Mouse (Mus musculus): Measurements from ENCODE around the gene Thsd4. TPM values are rescaled to one million over a fixed set of nuclear protein-coding genes. Genes with fewer than 3 reads are reported as not detected.

The Thsd4 gene
- polyA plus RNA-seq, 1 experiment from 2014 or later, result 12.3 TPM

- Histone ChIP-seq H3K36me3 (no peaks in the 10 kb centered on the region), H3K27me3 (0 out of 2 replicates have a peak, but pooled peaks cover 3% of the 10 kb centered on the region), H3K9me3 (no peaks in the 10 kb centered on the region), H3K27ac (no peak overlapping the region), H3K4me1 (peaks cover 4% of the 10 kb centered on the region; the same call in 1 of the 2 replicates), H3K4me3 (no peak overlapping the region), H3K4me2 (replicated peaks) (no peak overlapping the region), H3K9ac (no peak overlapping the region)
- WGBS, result 67% methylated on average over 6 of the region's 6 CpGs
- ATAC-seq (ENCODE audit: insufficient number of reproducible peaks, insufficient read depth, low FRiP score, low TSS enrichment), result no peak
Measured at GRCm38 (mm10) chr9:60218396-60218795, 303.4 kb downstream of the Thsd4 start.

- Histone ChIP-seq H3K4me2 (replicated peaks) (no peak overlapping the region), H3K27ac (no peak overlapping the region), H3K9me3 (no peaks in the 10 kb centered on the region), H3K36me3 (no peaks in the 10 kb centered on the region), H3K27me3 (0 out of 2 replicates have a peak, but pooled peaks cover 3% of the 10 kb centered on the region), H3K9ac (no peak overlapping the region), H3K4me3 (no peak overlapping the region), H3K4me1 (peaks cover 4% of the 10 kb centered on the region; the same call in 1 of the 2 replicates)
- no peak for ATAC-seq (ENCODE audit: insufficient number of reproducible peaks, insufficient read depth, low FRiP score, low TSS enrichment)
- 90% methylated on average over 6 of the region's 6 CpGs for WGBS
Measured at GRCm38 (mm10) chr9:60216029-60216428, 305.8 kb downstream of the Thsd4 start.

- Histone ChIP-seq H3K9ac (no peak overlapping the region), H3K4me2 (replicated peaks) (no peak overlapping the region), H3K27me3 (0 out of 2 replicates have a peak, but pooled peaks cover 3% of the 10 kb centered on the region), H3K36me3 (no peaks in the 10 kb centered on the region), H3K4me1 (no peaks in the 10 kb centered on the region), H3K4me3 (no peak overlapping the region), H3K9me3 (no peaks in the 10 kb centered on the region), H3K27ac (no peak overlapping the region)
- ATAC-seq (ENCODE audit: insufficient number of reproducible peaks, insufficient read depth, low FRiP score, low TSS enrichment), result no peak
- WGBS, result 82% methylated on average over 1 of the region's 1 CpGs
Measured at GRCm38 (mm10) chr9:60213111-60213510, 308.7 kb downstream of the Thsd4 start.

GRCm38 (mm10) chr9:60208843-60209242, 313.0 kb downstream of the Thsd4 start:
- Histone ChIP-seq H3K27ac (no peak overlapping the region), H3K9me3 (no peaks in the 10 kb centered on the region), H3K36me3 (no peaks in the 10 kb centered on the region), H3K4me1 (no peaks in the 10 kb centered on the region), H3K9ac (no peak overlapping the region), H3K27me3 (no peaks in the 10 kb centered on the region), H3K4me2 (replicated peaks) (no peak overlapping the region), H3K4me3 (no peak overlapping the region)
- ATAC-seq (ENCODE audit: insufficient number of reproducible peaks, insufficient read depth, low FRiP score, low TSS enrichment), result no peak
- 88% methylated on average over 1 of the region's 1 CpGs for WGBS

- H3K9ac ChIP-seq, result no peak overlapping the region
- H3K4me2 ChIP-seq (replicated peaks), result no peak overlapping the region
- H3K27me3 ChIP-seq, result no peaks in the 10 kb centered on the region
- no peaks in the 10 kb centered on the region for H3K36me3 ChIP-seq
- no peak for ATAC-seq (ENCODE audit: insufficient number of reproducible peaks, insufficient read depth, low FRiP score, low TSS enrichment)
- no peaks in the 10 kb centered on the region for H3K9me3 ChIP-seq
- 0 out of 2 replicates have a peak, but pooled peaks cover 8% of the 10 kb centered on the region for H3K4me1 ChIP-seq
- 67% methylated on average over 7 of the region's 7 CpGs for WGBS
- H3K4me3 ChIP-seq, result no peak overlapping the region
- no peak overlapping the region for H3K27ac ChIP-seq
Measured at GRCm38 (mm10) chr9:60203141-60203540, 318.7 kb downstream of the Thsd4 start.

- H3K4me2 ChIP-seq (replicated peaks), result no peak overlapping the region
- 76% methylated on average over 2 of the region's 2 CpGs for WGBS
- H3K27ac ChIP-seq, result no peak overlapping the region
- 0 out of 2 replicates have a peak, but pooled peaks cover 8% of the 10 kb centered on the region for H3K4me1 ChIP-seq
- H3K27me3 ChIP-seq, result no peaks in the 10 kb centered on the region
- H3K36me3 ChIP-seq, result no peaks in the 10 kb centered on the region
- H3K9ac ChIP-seq, result no peak overlapping the region
- H3K9me3 ChIP-seq, result no peaks in the 10 kb centered on the region
- no peak for ATAC-seq (ENCODE audit: insufficient number of reproducible peaks, insufficient read depth, low FRiP score, low TSS enrichment)
- no peak overlapping the region for H3K4me3 ChIP-seq
Measured at GRCm38 (mm10) chr9:60200436-60200835, 321.4 kb downstream of the Thsd4 start.

GRCm38 (mm10) chr9:60198530-60199200, 323.2 kb downstream of the Thsd4 start:
- Histone ChIP-seq H3K36me3 (no peaks in the 10 kb centered on the region), H3K9ac (no peak overlapping the region), H3K9me3 (no peaks in the 10 kb centered on the region), H3K27ac (no peak overlapping the region), H3K4me2 (replicated peaks) (no peak overlapping the region), H3K27me3 (no peaks in the 10 kb centered on the region), H3K4me3 (no peak overlapping the region), H3K4me1 (0 out of 2 replicates have a peak, but pooled peaks cover 8% of the 10 kb centered on the region)
- 89% methylated on average over 12 of the region's 12 CpGs for WGBS
- no peak for ATAC-seq (ENCODE audit: insufficient number of reproducible peaks, insufficient read depth, low FRiP score, low TSS enrichment)

GRCm38 (mm10) chr9:60195502-60195901, 326.3 kb downstream of the Thsd4 start:
- no peaks in the 10 kb centered on the region for H3K36me3 ChIP-seq
- no peak for ATAC-seq (ENCODE audit: insufficient number of reproducible peaks, insufficient read depth, low FRiP score, low TSS enrichment)
- no peaks in the 10 kb centered on the region for H3K9me3 ChIP-seq
- WGBS, result 76% methylated on average over 2 of the region's 2 CpGs
- H3K27ac ChIP-seq, result no peak overlapping the region
- no peak overlapping the region for H3K4me3 ChIP-seq
- H3K4me2 ChIP-seq (replicated peaks), result no peak overlapping the region
- H3K27me3 ChIP-seq, result no peaks in the 10 kb centered on the region
- no peak overlapping the region for H3K9ac ChIP-seq
- no peaks in the 10 kb centered on the region for H3K4me1 ChIP-seq

GRCm38 (mm10) chr9:60194905-60195304, 326.9 kb downstream of the Thsd4 start:
- Histone ChIP-seq H3K4me2 (replicated peaks) (no peak overlapping the region), H3K27me3 (no peaks in the 10 kb centered on the region), H3K36me3 (no peaks in the 10 kb centered on the region), H3K9me3 (no peaks in the 10 kb centered on the region), H3K4me3 (no peak overlapping the region), H3K27ac (no peak overlapping the region), H3K4me1 (no peaks in the 10 kb centered on the region), H3K9ac (no peak overlapping the region)
- 73% methylated on average over 6 of the region's 6 CpGs for WGBS
- ATAC-seq (ENCODE audit: insufficient number of reproducible peaks, insufficient read depth, low FRiP score, low TSS enrichment), result no peak

- Histone ChIP-seq H3K27ac (no peak overlapping the region), H3K4me3 (no peak overlapping the region), H3K4me2 (replicated peaks) (no peak overlapping the region), H3K36me3 (no peaks in the 10 kb centered on the region), H3K9ac (no peak overlapping the region), H3K27me3 (no peaks in the 10 kb centered on the region), H3K9me3 (no peaks in the 10 kb centered on the region), H3K4me1 (no peaks in the 10 kb centered on the region)
- WGBS, result 80% methylated on average over 5 of the region's 5 CpGs
- no peak for ATAC-seq (ENCODE audit: insufficient number of reproducible peaks, insufficient read depth, low FRiP score, low TSS enrichment)
Measured at GRCm38 (mm10) chr9:60192321-60192720, 329.5 kb downstream of the Thsd4 start.

GRCm38 (mm10) chr9:60187437-60187836, 334.4 kb downstream of the Thsd4 start:
- 65% methylated on average over 2 of the region's 2 CpGs for WGBS
- Histone ChIP-seq H3K27ac (no peak overlapping the region), H3K4me1 (0 out of 2 replicates have a peak, but pooled peaks cover 8% of the 10 kb centered on the region), H3K27me3 (no peaks in the 10 kb centered on the region), H3K9ac (no peak overlapping the region), H3K4me2 (replicated peaks) (no peak overlapping the region), H3K4me3 (no peak overlapping the region), H3K36me3 (no peaks in the 10 kb centered on the region), H3K9me3 (no peaks in the 10 kb centered on the region)
- ATAC-seq (ENCODE audit: insufficient number of reproducible peaks, insufficient read depth, low FRiP score, low TSS enrichment), result no peak

- Histone ChIP-seq H3K27ac (no peak overlapping the region), H3K4me2 (replicated peaks) (no peak overlapping the region), H3K4me3 (no peak overlapping the region), H3K9ac (no peak overlapping the region), H3K36me3 (no peaks in the 10 kb centered on the region), H3K9me3 (no peaks in the 10 kb centered on the region), H3K27me3 (no peaks in the 10 kb centered on the region), H3K4me1 (0 out of 2 replicates have a peak, but pooled peaks cover 8% of the 10 kb centered on the region)
- WGBS, result 82% methylated on average over 7 of the region's 7 CpGs
- ATAC-seq (ENCODE audit: insufficient number of reproducible peaks, insufficient read depth, low FRiP score, low TSS enrichment), result no peak
Measured at GRCm38 (mm10) chr9:60186948-60187347, 334.9 kb downstream of the Thsd4 start.
